Mouse (Mus musculus): ENCODE results near the gene Kcne2. TPM values are rescaled to one million over a fixed set of nuclear protein-coding genes. Genes with fewer than 3 reads are reported as not detected.

Kcne2 gene
- total RNA-seq, 1 experiment = not detected

GRCm38 (mm10) chr16:92294267-92294970 is 2.2 kb downstream of the Kcne2 start:
- H3K4me3 ChIP-seq (ENCODE audit: insufficient read depth in 1 of 2, low read depth in 1 of 2, low read length in 2 of 2, poor library complexity in 1 of 2, severe bottlenecking in 1 of 2) = no peak overlapping the region

GRCm38 (mm10) chr16:92295328-92295727 is 3.1 kb downstream of the Kcne2 start:
- no peaks in the 10 kb centered on the region for H3K9me3 ChIP-seq (ENCODE audit: control insufficient read depth, insufficient read depth, low read depth, low read length)
- no peak overlapping the region for H3K27ac ChIP-seq (ENCODE audit: insufficient read depth, low read depth, low read length, poor library complexity, severe bottlenecking)
- no peak overlapping the region for H3K4me3 ChIP-seq (ENCODE audit: insufficient read depth in 1 of 2, low read depth in 1 of 2, low read length in 2 of 2, poor library complexity in 1 of 2, severe bottlenecking in 1 of 2)
- H3K4me1 ChIP-seq (ENCODE audit: control insufficient read depth in 2 of 2, insufficient read depth in 2 of 2, low read length in 2 of 2, poor library complexity in 1 of 2) = peaks cover 0 to 3% of the 10 kb centered on the region in 2 experiments; a peak in 1 of 4 replicates
- no peak for DNase-seq (ENCODE audit: low read depth, low spot score)
- TF ChIP-seq HCFC1 (IDR thresholded peaks at IDR 0.05; ENCODE audit: borderline replicate concordance, insufficient read depth, low read length) (no peak), ZC3H11A (IDR thresholded peaks at IDR 0.05; ENCODE audit: borderline replicate concordance, low read depth, low read length) (no peak), MAFK (IDR thresholded peaks at IDR 0.05; ENCODE audit: insufficient read depth, low read depth, low read length) (no peak), ZNF384 (IDR thresholded peaks at IDR 0.05; ENCODE audit: low read depth, low read length) (no peak)
- H3K9ac ChIP-seq (ENCODE audit: insufficient read depth, low read depth, low read length, poor library complexity, severe bottlenecking) = no peak overlapping the region
- no peaks in the 10 kb centered on the region for H3K36me3 ChIP-seq (ENCODE audit: control insufficient read depth, insufficient read depth, low read length, poor library complexity, severe bottlenecking)
- in situ Hi-C loops (cut with MboI; ENCODE audit: low sequenced_read_pairs in 2 of 2, unreplicated experiment in 2 of 2) = loop anchor here (25.0 kb wide), 1 partner anchor 333 kb away; no protein-coding TSS in a partner anchor

More at GRCm38 (mm10) chr16:92294267-92294970, 2.2 kb downstream of the Kcne2 start:
- H3K9me3 ChIP-seq (ENCODE audit: control insufficient read depth, insufficient read depth, low read depth, low read length) = no peaks in the 10 kb centered on the region
- H3K36me3 ChIP-seq (ENCODE audit: control insufficient read depth, insufficient read depth, low read length, poor library complexity, severe bottlenecking) = no peaks in the 10 kb centered on the region
- no peak for TF ChIP-seq ZC3H11A (IDR thresholded peaks at IDR 0.05; ENCODE audit: borderline replicate concordance, low read depth, low read length)
- no peak for TF ChIP-seq CHD2 (IDR thresholded peaks at IDR 0.05; ENCODE audit: low read depth, low read length)
- no peak for TF ChIP-seq MAFK (IDR thresholded peaks at IDR 0.05; ENCODE audit: insufficient read depth, low read depth, low read length)
- no peak for TF ChIP-seq HCFC1 (IDR thresholded peaks at IDR 0.05; ENCODE audit: borderline replicate concordance, insufficient read depth, low read length)
- no peak for TF ChIP-seq ZNF384 (IDR thresholded peaks at IDR 0.05; ENCODE audit: low read depth, low read length)
- in situ Hi-C loops (cut with MboI; ENCODE audit: low sequenced_read_pairs in 2 of 2, unreplicated experiment in 2 of 2) = loop anchor here (25.0 kb wide), 1 partner anchor 332 kb away; no protein-coding TSS in a partner anchor
- H3K4me1 ChIP-seq (ENCODE audit: control insufficient read depth in 2 of 2, insufficient read depth in 2 of 2, low read length in 2 of 2, poor library complexity in 1 of 2) = peaks cover 0 to 3% of the 10 kb centered on the region in 2 experiments; a peak in 1 of 4 replicates
- no peak for DNase-seq (ENCODE audit: low read depth, low spot score)
- H3K27ac ChIP-seq (ENCODE audit: insufficient read depth, low read depth, low read length, poor library complexity, severe bottlenecking) = no peak overlapping the region
- H3K9ac ChIP-seq (ENCODE audit: insufficient read depth, low read depth, low read length, poor library complexity, severe bottlenecking) = no peak overlapping the region

GRCm38 (mm10) chr16:92300649-92301411 is 8.6 kb downstream of the Kcne2 start, which contains the start of gene Smim11:
TSS of gene Smim11 (plus strand) at chr16:92301286.
- Histone ChIP-seq H3K27ac (ENCODE audit: insufficient read depth, low read depth, low read length, poor library complexity, severe bottlenecking) (no peak within 1 kb of the TSS), H3K4me3 (ENCODE audit: insufficient read depth in 1 of 2, low read depth in 1 of 2, low read length in 2 of 2, poor library complexity in 1 of 2, severe bottlenecking in 1 of 2) (peak within 1 kb of the TSS; percentile 59 to 72), H3K9me3 (ENCODE audit: control insufficient read depth, insufficient read depth, low read depth, low read length) (no peaks in the 10 kb centered on the region), H3K9ac (ENCODE audit: insufficient read depth, low read depth, low read length, poor library complexity, severe bottlenecking) (peak within 1 kb of the TSS; percentile 63), H3K36me3 (ENCODE audit: control insufficient read depth, insufficient read depth, low read length, poor library complexity, severe bottlenecking) (no peaks in the 10 kb centered on the region), H3K4me1 (ENCODE audit: control insufficient read depth in 2 of 2, insufficient read depth in 2 of 2, low read length in 2 of 2, poor library complexity in 1 of 2) (peaks cover 3 to 5% of the 10 kb centered on the region in 2 experiments; a peak in 2 of 4 replicates)
- in situ Hi-C loops (cut with MboI; ENCODE audit: low sequenced_read_pairs in 2 of 2, unreplicated experiment in 2 of 2) = no loop called here
- DNase-seq (ENCODE audit: low read depth, low spot score) = peak; percentile 97
- TF ChIP-seq ZNF384 (IDR thresholded peaks at IDR 0.05; ENCODE audit: low read depth, low read length) (no peak), ZC3H11A (IDR thresholded peaks at IDR 0.05; ENCODE audit: borderline replicate concordance, low read depth, low read length) (peak; percentile 42; the same call in 1 of the 2 replicates), HCFC1 (IDR thresholded peaks at IDR 0.05; ENCODE audit: borderline replicate concordance, insufficient read depth, low read length) (peak; percentile 99)

DNA sequence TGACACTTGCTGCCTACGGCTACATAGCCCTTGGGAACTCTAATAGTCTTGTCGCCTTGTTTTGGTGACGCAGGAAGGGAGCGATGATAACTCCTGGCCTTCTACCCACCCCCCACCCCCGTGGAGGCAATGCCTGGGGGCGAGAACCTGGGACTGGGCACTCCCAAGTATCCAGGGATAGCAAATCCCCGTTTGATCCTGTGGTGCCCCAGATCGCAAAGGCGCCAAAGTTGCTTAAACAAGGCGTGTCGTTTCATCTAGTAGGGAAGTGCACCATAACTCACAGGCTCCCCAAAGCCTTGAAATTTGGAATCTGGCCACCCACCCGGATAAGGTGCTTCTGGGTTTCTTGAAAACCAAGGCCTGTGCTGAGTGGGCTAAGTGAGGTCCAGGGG is 9.2 kb downstream of the Kcne2 start:
- Histone ChIP-seq H3K4me1 (ENCODE audit: control insufficient read depth in 2 of 2, insufficient read depth in 2 of 2, low read length in 2 of 2, poor library complexity in 1 of 2) (peaks cover 3 to 5% of the 10 kb centered on the region in 2 experiments; a peak in 2 of 4 replicates), H3K36me3 (ENCODE audit: control insufficient read depth, insufficient read depth, low read length, poor library complexity, severe bottlenecking) (no peaks in the 10 kb centered on the region), H3K4me3 (ENCODE audit: insufficient read depth in 1 of 2, low read depth in 1 of 2, low read length in 2 of 2, poor library complexity in 1 of 2, severe bottlenecking in 1 of 2) (peak overlapping the region; percentile 59 to 72), H3K9me3 (ENCODE audit: control insufficient read depth, insufficient read depth, low read depth, low read length) (no peaks in the 10 kb centered on the region), H3K27ac (ENCODE audit: insufficient read depth, low read depth, low read length, poor library complexity, severe bottlenecking) (no peak overlapping the region), H3K9ac (ENCODE audit: insufficient read depth, low read depth, low read length, poor library complexity, severe bottlenecking) (peak overlapping the region; percentile 63)
- in situ Hi-C loops (cut with MboI; ENCODE audit: low sequenced_read_pairs in 2 of 2, unreplicated experiment in 2 of 2) = no loop called here
- TF ChIP-seq ZNF384 (IDR thresholded peaks at IDR 0.05; ENCODE audit: low read depth, low read length) = no peak
- no peak for DNase-seq (ENCODE audit: low read depth, low spot score)
